Mouse (Mus musculus): ENCODE results near the gene Akirin2. TPM values are rescaled to one million over a fixed set of nuclear protein-coding genes. Genes with fewer than 3 reads are reported as not detected.
"Not testable (repeated sequence)": the region's sequence is repeated elsewhere in the genome, so short reads cannot be mapped to it uniquely, and the experiment has no call there.

Gene Akirin2
- polyA plus RNA-seq, 1 experiment = 75.8 TPM

GRCm38 (mm10) chr4:34551098-34551809 is 517 bp downstream of the Akirin2 start:
- no peaks in the 10 kb centered on the region; the same call in 1 of the 2 replicates for H3K4me1 ChIP-seq (ENCODE audit: control insufficient read depth, insufficient read depth, low read length)
- peak overlapping the region; percentile 92 for H3K27ac ChIP-seq (ENCODE audit: insufficient read depth, low read length)
- H3K4me3 ChIP-seq (ENCODE audit: insufficient read depth, low read length) = peak overlapping the region; percentile 100
- TF ChIP-seq POLR2A (IDR thresholded peaks at IDR 0.05; ENCODE audit: extremely low read depth, insufficient read depth, low read length) (no peak), CTCF (IDR thresholded peaks at IDR 0.05; ENCODE audit: extremely low read depth, insufficient read depth, low read length) (no peak)

DNA sequence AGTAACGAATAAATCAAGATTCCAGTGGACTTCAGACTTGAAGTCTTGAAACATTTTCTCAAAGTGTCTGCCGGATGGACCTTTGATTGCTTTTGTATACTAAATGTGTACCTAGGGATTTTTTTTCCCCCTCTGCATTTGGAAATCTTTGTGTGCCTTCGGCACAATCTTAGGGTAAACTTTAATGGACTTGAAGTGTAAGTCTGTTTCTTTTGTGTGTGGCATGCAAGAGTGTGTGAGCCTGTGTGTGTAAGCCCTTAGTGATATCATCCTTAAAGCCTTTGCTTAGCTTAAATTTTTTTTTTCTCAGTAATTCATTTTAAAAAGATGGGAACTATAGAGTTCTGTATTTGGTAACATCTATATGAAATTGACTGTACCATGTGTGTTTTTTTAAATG is 1.2 kb downstream of the Akirin2 start:
- TF ChIP-seq CTCF (IDR thresholded peaks at IDR 0.05; ENCODE audit: extremely low read depth, insufficient read depth, low read length) (no peak), POLR2A (IDR thresholded peaks at IDR 0.05; ENCODE audit: extremely low read depth, insufficient read depth, low read length) (no peak)
- no peaks in the 10 kb centered on the region; the same call in 1 of the 2 replicates for H3K4me1 ChIP-seq (ENCODE audit: control insufficient read depth, insufficient read depth, low read length)
- no peak overlapping the region for H3K27ac ChIP-seq (ENCODE audit: insufficient read depth, low read length)
- peak overlapping the region; percentile 100 for H3K4me3 ChIP-seq (ENCODE audit: insufficient read depth, low read length)

GRCm38 (mm10) chr4:34554596-34554995 is 3.9 kb downstream of the Akirin2 start:
- Histone ChIP-seq H3K27ac (ENCODE audit: insufficient read depth, low read length) (no peak overlapping the region), H3K4me3 (ENCODE audit: insufficient read depth, low read length) (no peak overlapping the region), H3K4me1 (ENCODE audit: control insufficient read depth, insufficient read depth, low read length) (no peaks in the 10 kb centered on the region; the same call in 1 of the 2 replicates)
- TF ChIP-seq CTCF (IDR thresholded peaks at IDR 0.05; ENCODE audit: extremely low read depth, insufficient read depth, low read length) (no peak), POLR2A (IDR thresholded peaks at IDR 0.05; ENCODE audit: extremely low read depth, insufficient read depth, low read length) (no peak)

GRCm38 (mm10) chr4:34555604-34556003 is 4.9 kb downstream of the Akirin2 start:
- Histone ChIP-seq H3K27ac (ENCODE audit: insufficient read depth, low read length) (no peak overlapping the region), H3K4me3 (ENCODE audit: insufficient read depth, low read length) (no peak overlapping the region), H3K4me1 (ENCODE audit: control insufficient read depth, insufficient read depth, low read length) (no peaks in the 10 kb centered on the region; the same call in 1 of the 2 replicates)
- TF ChIP-seq POLR2A (IDR thresholded peaks at IDR 0.05; ENCODE audit: extremely low read depth, insufficient read depth, low read length) (no peak), CTCF (IDR thresholded peaks at IDR 0.05; ENCODE audit: extremely low read depth, insufficient read depth, low read length) (no peak)

DNA sequence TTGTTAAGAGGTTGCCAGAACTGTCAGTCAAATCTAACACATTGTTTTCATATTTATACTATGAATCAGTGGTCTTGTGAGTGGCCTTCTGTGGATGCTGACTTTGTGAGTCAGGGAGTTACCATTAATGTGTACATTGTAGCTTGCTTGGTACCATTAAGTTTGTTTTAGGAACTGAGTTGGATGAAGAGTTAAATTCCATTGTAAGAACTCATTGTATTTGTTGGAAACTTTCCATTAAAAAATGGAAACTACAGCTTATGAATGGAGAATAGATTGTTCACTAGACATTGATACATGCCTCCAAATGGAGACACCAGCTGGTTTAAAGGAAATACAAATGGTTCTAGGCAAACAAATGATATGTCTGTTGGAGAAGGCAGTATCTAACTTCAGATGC is 5.4 kb downstream of the Akirin2 start:
- H3K27ac ChIP-seq (ENCODE audit: insufficient read depth, low read length) = no peak overlapping the region
- H3K4me1 ChIP-seq (ENCODE audit: control insufficient read depth, insufficient read depth, low read length) = no peaks in the 10 kb centered on the region; the same call in 1 of the 2 replicates
- H3K4me3 ChIP-seq (ENCODE audit: insufficient read depth, low read length) = no peak overlapping the region
- TF ChIP-seq CTCF (IDR thresholded peaks at IDR 0.05; ENCODE audit: extremely low read depth, insufficient read depth, low read length) (no peak), POLR2A (IDR thresholded peaks at IDR 0.05; ENCODE audit: extremely low read depth, insufficient read depth, low read length) (no peak)

GRCm38 (mm10) chr4:34560971-34561370 is 10.2 kb downstream of the Akirin2 start:
- Histone ChIP-seq H3K4me1 (ENCODE audit: control insufficient read depth, insufficient read depth, low read length) (no peaks in the 10 kb centered on the region; the same call in 1 of the 2 replicates), H3K27ac (ENCODE audit: insufficient read depth, low read length) (no peak overlapping the region), H3K4me3 (ENCODE audit: insufficient read depth, low read length) (no peak overlapping the region)
- no peak for TF ChIP-seq POLR2A (IDR thresholded peaks at IDR 0.05; ENCODE audit: extremely low read depth, insufficient read depth, low read length)
- peak; percentile 16; the same call in 1 of the 2 replicates for TF ChIP-seq CTCF (IDR thresholded peaks at IDR 0.05; ENCODE audit: extremely low read depth, insufficient read depth, low read length)

GRCm38 (mm10) chr4:34566226-34566625 is 15.5 kb downstream of the Akirin2 start:
- H3K4me3 ChIP-seq (ENCODE audit: insufficient read depth, low read length) = no peak overlapping the region
- TF ChIP-seq CTCF (IDR thresholded peaks at IDR 0.05; ENCODE audit: extremely low read depth, insufficient read depth, low read length) (no peak), POLR2A (IDR thresholded peaks at IDR 0.05; ENCODE audit: extremely low read depth, insufficient read depth, low read length) (no peak)
- no peaks in the 10 kb centered on the region; the same call in 1 of the 2 replicates for H3K4me1 ChIP-seq (ENCODE audit: control insufficient read depth, insufficient read depth, low read length)
- H3K27ac ChIP-seq (ENCODE audit: insufficient read depth, low read length) = no peak overlapping the region

- Histone ChIP-seq H3K4me3 (ENCODE audit: insufficient read depth, low read length) (no peak overlapping the region), H3K27ac (ENCODE audit: insufficient read depth, low read length) (no peak overlapping the region), H3K4me1 (ENCODE audit: control insufficient read depth, insufficient read depth, low read length) (no peaks in the 10 kb centered on the region; the same call in 1 of the 2 replicates)
- TF ChIP-seq POLR2A (IDR thresholded peaks at IDR 0.05; ENCODE audit: extremely low read depth, insufficient read depth, low read length) (no peak), CTCF (IDR thresholded peaks at IDR 0.05; ENCODE audit: extremely low read depth, insufficient read depth, low read length) (no peak)
Measured at GRCm38 (mm10) chr4:34572876-34573275, 22.1 kb downstream of the Akirin2 start.

- TF ChIP-seq POLR2A (IDR thresholded peaks at IDR 0.05; ENCODE audit: extremely low read depth, insufficient read depth, low read length) = no peak
- TF ChIP-seq CTCF (IDR thresholded peaks at IDR 0.05; ENCODE audit: extremely low read depth, insufficient read depth, low read length) = peak; percentile 12; the same call in 1 of the 2 replicates
- no peak overlapping the region for H3K27ac ChIP-seq (ENCODE audit: insufficient read depth, low read length)
- H3K4me1 ChIP-seq (ENCODE audit: control insufficient read depth, insufficient read depth, low read length) = peaks cover 1% of the 10 kb centered on the region
- no peak overlapping the region for H3K4me3 ChIP-seq (ENCODE audit: insufficient read depth, low read length)
Measured at GRCm38 (mm10) chr4:34577028-34577427, 26.3 kb downstream of the Akirin2 start.

DNA sequence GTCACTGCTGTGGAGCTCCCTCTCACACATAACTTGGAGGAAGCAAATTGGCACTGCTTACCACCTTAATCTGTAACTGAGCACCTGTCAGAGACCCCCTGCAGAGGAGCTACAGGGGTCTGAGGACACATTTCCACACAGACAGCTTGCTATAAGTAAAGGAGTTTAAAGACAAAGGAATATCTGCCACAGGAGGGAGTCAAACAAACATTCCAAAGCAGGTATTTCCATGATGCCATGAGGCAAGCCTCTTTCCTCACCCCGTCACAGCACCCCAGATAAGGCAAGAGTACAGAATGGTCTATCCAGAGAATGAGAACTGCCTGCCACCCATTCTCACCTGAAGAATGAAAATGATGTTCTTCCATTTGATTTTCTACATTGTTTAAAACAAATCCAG is 28.5 kb downstream of the Akirin2 start:
- Histone ChIP-seq H3K4me1 (ENCODE audit: control insufficient read depth, insufficient read depth, low read length) (peaks cover 3% of the 10 kb centered on the region), H3K4me3 (ENCODE audit: insufficient read depth, low read length) (no peak overlapping the region), H3K27ac (ENCODE audit: insufficient read depth, low read length) (no peak overlapping the region)
- no peak for TF ChIP-seq POLR2A (IDR thresholded peaks at IDR 0.05; ENCODE audit: extremely low read depth, insufficient read depth, low read length)
- no peak for TF ChIP-seq CTCF (IDR thresholded peaks at IDR 0.05; ENCODE audit: extremely low read depth, insufficient read depth, low read length)

DNA sequence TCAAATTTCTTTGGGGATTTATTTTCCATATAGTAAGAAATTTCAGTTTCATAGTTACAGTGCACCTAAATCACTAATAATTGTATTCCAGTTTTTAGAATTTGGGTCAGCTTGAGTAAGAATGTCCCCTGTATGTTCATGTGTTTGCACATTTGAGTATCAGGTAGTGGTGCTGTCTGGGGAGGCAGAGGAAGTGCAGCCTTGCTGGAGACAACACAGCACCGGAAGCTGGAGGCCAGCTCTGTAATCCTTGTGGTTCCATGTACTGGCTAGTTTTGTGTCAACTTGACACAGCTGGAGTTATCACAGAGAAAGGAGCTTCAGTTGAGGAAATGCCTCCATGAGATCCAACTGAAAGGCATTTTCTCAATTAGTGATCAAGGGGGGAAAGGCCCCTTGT is 30.8 kb downstream of the Akirin2 start:
- not testable (repeated sequence) for H3K27ac ChIP-seq (ENCODE audit: insufficient read depth, low read length); H3K4me1 ChIP-seq (ENCODE audit: control insufficient read depth, insufficient read depth, low read length); H3K4me3 ChIP-seq (ENCODE audit: insufficient read depth, low read length)
